Mouse (Mus musculus) urinary bladder, postnatal 25 days (tissue): ENCODE results near the gene Spaar.

ENCODE experiments used
- DNase-seq: peaks from one replicate; pipeline ENCODE4 v3.0.0; 2022; ENCODE audit warnings: low spot score

The Spaar gene

GRCm38 (mm10) chr4:43729794-43730550 is at the start of gene Spaar:
TSS of gene Spaar (plus strand) at chr4:43730034.
- DNase-seq = no peak

GRCm38 (mm10) chr4:43690021-43690420 is 39.8 kb upstream of the Spaar start:
- DNase-seq = no peak

GRCm38 (mm10) chr4:43691026-43691425 is 38.8 kb upstream of the Spaar start:
- DNase-seq = no peak

DNA sequence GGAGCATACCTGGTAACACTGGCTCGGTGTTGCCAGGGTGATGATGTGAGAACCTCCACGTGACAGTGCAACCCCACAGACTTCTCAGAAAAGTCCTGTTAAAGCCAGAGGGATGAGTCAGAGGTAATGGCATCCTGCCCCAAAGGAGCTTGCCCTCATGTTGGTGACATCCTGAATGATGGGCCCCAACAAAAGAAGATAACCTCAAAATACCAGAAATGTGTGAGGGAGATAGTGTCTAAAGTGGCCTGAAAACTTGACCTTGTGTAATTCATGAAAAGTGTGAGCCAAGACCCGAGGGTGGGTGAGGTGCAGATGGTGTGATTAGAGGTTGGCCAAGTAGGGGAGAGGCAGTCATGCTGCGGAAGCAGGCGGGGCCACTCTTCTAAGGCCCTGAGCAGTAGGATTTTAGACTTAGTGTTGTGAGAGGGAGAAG is 36.0 kb upstream of the Spaar start:
- peak; percentile 45 for DNase-seq

GRCm38 (mm10) chr4:43694439-43695248 is 35.2 kb upstream of the Spaar start:
- DNase-seq = no peak

- peak; percentile 50 for DNase-seq
These were observed 34.6 kb upstream of the Spaar start for GRCm38 (mm10) chr4:43695249-43695671.

DNA sequence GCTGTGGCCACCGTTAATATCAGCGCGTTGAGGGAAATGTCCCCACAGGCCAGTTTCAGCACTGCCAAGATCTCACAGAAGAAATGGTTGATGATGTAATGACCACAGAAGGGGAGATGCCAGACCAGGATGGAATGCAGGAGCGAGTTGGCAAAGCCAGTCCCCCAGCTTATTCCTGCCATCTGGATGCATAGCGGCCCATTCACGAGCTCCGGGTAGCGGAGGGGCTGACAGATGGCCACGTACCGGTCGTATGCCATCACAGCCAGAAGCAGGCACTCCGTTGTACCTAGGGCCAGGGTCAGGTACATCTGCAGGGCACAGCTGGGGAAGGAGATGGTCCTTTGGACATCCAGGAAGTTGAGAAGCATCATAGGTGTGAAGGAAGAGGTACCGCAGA is 33.3 kb upstream of the Spaar start:
- DNase-seq = no peak

DNA sequence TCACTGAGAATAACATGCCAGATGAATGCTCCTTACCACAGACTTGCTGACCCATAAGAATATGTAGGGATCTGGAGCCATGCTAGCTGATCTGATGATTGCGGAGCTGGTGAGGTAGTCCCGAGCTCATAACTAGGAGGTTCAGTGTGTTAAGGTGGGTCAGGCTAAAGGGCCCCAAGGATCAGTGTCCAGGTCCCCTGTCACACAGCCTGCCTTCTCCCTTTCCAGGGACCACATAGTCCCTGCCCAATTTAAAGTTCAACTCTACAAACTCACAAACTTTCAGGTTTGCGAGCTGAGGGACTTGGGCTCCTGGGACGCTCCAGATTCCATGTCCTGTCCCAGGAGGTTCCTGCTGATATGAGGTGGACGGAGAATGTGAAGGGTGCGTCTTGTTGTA is 29.1 kb upstream of the Spaar start, which contains the start of gene Olfr70:
Gene Olfr70, minus strand, starts transcription at position 101 of the 400 bp plus-strand sequence.
- DNase-seq = no peak

DNA sequence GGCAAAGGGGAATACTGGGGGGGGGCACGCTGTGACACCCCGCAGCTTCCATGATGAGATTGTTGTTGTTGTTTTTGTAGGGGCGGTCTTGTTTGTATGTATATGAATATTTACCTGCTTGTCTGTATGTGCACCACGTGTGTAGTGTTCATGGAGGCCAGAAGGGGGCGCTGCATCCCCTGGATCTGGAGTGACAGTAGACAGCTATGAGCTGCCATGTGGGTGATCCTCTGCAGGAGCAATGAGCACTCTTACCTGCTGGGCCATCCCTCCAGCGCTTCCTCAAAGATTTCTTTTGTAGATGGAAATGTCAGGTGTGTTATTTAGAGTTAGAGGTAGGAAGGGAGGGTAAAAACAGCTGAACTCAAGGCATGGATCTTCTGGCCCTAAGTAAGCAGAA is 26.4 kb upstream of the Spaar start:
- DNase-seq = no peak

DNA sequence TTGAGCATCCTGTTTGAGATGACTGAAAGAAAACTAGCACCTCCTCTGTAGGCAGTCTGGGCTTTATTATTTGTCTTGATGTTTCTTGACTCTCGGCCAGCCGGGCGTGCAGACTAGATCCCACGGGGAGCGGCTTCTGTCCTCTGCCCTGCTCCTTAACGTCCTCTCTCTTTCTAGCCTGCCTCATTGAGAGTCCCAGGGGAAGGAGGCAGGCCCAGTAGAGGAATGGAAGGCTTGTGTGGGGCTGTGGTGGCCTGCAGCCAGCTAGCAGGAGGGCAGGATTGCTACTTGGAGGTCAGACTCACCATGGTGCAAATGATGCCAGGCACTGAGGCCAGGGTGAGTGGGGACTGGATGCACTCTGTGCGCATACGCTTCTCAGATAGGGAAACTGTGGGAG is 26.0 kb upstream of the Spaar start:
- no peak for DNase-seq

GRCm38 (mm10) chr4:43705991-43706390 is 23.8 kb upstream of the Spaar start:
- no peak for DNase-seq

- DNase-seq = no peak
These were observed 20.0 kb upstream of the Spaar start, which contains the start of gene Olfr71 for GRCm38 (mm10) chr4:43709869-43710268. TSS of gene Olfr71 (minus strand) at chr4:43710255.

DNA sequence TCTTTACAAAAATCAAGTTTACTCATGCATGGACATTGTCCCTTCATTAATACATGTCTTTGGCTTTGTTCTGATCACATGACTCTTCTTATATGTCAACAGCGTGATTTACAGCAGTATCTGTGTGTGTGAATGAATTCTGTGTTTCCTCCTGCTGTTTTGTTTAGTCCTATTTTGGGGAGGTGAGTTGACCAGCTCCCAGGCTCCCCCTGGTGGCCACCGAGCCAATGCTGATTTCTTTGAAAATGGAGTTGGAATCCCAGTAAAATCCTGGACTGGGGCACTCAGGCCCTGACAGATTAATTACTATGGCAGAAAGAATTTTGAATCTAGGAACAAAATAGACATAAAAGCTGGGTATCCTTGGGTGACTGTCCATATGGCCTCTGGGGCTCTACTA is 18.0 kb upstream of the Spaar start:
- DNase-seq = peak; percentile 89

DNA sequence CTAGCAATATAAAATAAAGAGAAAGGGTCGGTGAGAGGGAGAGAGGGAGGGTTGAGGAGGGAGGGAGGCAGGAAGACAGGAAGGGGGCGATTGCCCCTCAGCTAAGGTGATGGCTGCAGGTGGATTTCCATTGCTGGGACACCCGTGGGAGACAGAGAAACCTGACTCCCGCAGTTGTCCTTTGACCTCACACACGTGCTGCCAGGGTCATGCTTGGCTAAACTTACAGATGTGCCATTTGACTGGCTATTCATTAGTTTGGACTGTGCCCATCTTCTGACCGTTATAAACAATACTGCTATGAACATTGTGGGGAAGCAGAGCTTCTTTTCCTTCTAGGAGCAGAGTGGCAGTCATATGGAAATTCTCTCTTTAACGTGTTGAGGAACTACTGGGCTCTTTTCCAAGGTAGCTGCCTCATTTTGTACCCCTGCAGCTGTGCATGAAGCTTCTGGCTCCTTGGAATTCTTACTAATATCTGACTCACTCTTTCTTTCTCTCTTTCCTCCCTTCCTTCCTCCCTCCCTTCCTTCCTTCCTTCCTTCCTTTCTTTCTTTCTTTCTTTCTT is 16.1 kb upstream of the Spaar start:
- DNase-seq = no peak

DNA sequence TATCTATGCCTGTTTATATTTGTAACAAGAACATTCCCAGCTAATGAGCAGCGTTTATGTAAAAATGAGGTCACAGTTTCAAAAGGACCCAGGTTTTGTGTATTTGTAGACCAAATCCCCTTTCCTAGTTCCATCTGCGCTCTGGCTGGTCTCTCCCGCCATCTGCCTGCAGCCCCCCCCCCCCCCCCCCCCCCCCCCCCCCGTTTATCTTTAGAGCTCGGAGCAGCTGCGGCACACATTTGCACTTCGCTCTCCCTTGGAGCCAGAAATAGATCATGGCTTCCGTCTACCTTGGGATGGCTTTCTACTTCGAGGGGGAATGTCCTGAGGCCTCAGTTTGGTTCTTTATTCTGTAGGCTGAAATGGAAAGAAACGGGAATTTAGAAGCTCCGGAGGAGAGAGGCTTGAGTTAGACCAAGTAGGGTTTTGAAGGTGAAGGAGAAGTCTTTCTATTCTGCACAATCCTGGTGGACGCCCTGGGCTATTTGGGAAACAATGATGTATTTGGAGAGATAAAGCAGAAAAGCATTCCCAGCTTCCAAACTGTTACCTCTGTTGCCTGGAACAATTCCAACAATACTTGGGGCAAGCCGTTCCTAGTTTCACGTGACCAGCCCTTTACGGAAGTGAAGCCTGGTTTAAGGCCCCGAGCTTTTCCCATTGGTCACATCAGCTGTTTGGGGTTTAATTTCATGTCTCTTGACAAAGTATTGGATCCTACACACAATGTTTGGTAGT is 9.2 kb upstream of the Spaar start:
- no peak for DNase-seq

GRCm38 (mm10) chr4:43722191-43722590 is 7.6 kb upstream of the Spaar start:
- no peak for DNase-seq

- peak; percentile 60 for DNase-seq
These were observed 5.1 kb upstream of the Spaar start for GRCm38 (mm10) chr4:43724764-43725163.

DNA sequence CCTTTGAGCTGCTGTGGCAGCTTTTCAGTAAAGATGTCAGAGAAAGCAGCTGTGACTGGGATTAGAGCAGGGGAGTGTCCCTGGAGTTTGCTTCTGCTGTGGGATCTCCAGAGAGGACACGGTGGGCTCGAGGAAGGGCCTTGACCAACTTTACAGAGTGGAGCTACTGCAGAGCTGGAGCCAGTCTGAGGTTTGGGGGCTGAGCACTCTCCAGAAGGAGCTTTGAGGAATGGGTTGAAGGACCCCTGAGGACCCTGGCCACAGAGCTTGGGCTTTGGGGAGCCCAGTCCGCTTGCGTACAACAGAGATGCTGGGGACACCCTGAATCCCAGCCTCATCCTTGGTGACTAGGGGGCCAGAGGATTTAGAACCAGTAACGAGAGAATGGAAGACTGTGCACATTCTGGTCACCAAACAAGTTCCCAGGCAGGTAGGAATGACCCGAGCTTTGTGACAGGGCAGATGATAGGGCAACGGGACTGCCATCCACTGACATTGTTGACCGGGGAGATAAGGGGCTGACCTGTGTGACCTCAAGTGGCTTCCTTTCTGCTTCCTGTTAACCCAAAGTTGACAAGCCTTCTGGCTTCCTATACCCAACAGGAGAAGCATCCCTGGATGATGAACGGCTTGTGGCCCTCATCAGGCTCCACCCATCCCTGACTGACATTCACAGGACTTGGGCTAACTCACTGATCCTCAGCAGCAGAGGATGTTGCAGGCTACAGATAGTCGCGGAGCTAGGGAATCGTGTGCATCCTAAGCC is 3.4 kb upstream of the Spaar start:
- DNase-seq = no peak

DNA sequence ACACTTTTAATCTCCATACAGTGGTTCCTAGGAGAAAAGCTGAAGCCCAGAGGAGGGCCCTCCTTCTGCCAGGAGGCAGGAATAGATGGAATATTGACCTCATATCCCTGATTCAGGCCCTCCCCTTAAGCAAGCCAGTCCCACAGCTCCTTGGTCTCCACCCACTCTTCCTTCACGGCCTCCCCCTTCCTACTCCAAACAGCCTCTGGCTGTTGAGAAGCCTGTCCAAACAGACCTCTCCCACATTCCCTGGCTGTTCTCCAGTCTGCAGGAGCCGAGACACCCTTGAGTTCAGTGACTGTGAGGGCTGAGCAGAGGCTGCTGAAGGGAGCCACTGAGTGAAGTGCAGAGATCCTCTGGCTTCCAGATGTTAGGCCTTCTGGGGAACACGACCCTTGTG is 2.8 kb upstream of the Spaar start, which contains the start of gene Hrct1:
Gene Hrct1, plus strand, starts transcription at position 194 of the 400 bp plus-strand sequence.
- peak; percentile 69 for DNase-seq

- DNase-seq = peak; percentile 39
These were observed 1.9 kb upstream of the Spaar start for GRCm38 (mm10) chr4:43727718-43728575.
